Mouse (Mus musculus) inflammation-experienced regulatory T-cells, adult 6 months (primary cell): ENCODE data around the gene Gprin3. TPM values are rescaled to one million over a fixed set of nuclear protein-coding genes. Genes with fewer than 3 reads are reported as not detected.
"Not testable (repeated sequence)": the region's sequence is repeated elsewhere in the genome, so short reads cannot be mapped to it uniquely, and the experiment has no call there.

ENCODE experiments used
- ATAC-seq: one replicate; pipeline ENCODE4 v1.8.0; 2017
- polyA plus RNA-seq, 3 experiments: library from polyadenylated mRNA; unstranded; fragments of 100-300 nt; shearing (Covaris generic); gene quantifications; one replicate each; pipeline ENCODE4 v1.2.1; 2017

Gene Gprin3
- polyA plus RNA-seq, 3 experiments from 2014 or later = 13.9 to 30.8 (median 18.6) TPM

DNA sequence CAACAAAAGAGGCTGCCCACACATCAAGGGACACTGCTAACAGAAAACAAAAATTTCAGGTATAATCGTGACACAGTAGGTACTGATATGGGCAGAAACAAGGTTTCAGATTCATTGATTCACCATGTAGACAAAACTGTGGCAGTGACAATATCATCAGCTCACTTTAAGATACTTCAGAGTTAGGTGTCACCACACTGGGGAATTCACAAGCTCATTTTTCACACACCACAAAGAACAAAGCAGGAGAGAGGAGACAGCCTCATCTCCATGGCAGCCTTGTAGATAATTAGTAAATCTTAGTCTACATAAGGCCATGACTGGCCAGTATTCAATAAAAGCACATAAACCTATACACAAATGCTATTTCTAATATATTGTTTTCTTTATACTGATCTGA is 77.4 kb downstream of the Gprin3 start:
- peak; percentile 41 for ATAC-seq

DNA sequence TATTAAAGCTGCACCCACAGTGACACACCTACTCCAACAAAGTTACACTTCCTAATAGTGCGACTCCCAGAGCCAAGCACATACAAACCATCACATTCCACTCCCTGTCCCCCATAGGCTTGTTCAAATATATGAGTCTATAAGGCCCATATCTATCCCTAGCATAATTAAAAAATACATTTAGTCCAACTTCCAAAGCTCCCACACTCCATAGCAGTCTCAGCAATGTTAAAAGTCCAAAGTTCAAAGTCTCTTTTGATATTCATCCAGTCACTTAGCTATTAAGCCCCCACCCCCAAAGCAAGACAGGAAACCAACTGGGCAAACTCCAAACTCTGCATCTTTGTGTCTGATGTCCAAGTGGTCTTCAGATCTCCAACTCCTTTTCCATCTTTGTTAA is 84.9 kb downstream of the Gprin3 start:
- no peak for ATAC-seq

DNA sequence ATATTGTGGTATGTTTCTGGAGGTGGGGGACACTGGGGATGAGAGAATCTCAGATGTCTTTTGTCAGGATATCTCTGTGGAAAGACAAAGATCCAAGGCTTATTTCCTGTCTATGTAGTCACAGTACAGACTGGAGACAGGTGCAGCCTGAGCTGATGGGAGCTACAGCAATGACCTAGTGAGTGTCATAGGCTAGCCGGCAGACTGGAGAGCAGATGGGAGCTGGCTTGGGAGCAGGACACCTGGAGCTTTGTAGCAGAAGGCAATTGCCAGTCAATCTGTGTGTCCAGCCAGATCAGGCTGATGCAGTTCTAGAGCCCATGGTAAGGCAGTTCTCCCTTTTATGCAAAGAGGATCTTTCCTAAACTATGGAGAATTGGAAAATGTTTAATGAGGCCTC is 97.8 kb downstream of the Gprin3 start:
- ATAC-seq = no peak

DNA sequence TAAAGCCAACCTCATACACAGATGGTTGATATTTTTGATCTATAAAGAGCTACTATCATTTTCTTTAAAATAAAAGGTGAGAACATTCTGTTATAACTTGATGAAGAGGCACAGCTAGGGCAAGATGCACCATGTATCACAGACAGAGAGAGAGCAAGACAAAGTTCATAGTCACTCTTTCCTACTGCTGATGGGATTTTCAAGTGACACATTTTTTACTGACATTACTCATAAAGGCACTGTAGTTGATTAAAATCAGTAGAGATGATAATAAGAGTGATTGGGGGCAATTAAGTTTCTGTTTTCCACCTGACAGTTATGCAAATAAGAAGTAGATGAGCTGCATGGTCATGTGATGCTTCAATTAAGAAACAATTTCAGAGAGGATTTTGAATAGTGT is 110.2 kb downstream of the Gprin3 start:
- peak; percentile 69 for ATAC-seq

GRCm38 (mm10) chr6:59315090-59315489 is 111.0 kb downstream of the Gprin3 start:
- peak; percentile 11 for ATAC-seq

DNA sequence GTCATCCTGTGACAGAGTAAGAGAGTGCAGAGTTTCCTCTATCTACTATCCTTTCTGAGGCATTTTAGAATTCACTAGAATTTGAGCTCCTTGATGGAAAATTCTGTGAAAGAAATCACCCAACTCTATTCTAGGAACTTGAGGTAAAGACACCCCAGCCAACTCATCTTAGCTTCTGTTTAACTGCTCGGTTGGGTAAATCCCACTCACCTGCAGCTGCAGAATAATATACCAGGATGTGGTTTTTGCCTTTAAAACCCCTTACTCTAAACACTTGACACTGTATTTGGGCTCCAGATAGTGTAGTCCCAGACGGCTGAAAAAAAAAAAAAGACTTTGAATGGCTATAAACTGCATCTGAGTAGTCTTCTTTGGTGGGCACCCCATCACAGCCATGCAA is 112.9 kb downstream of the Gprin3 start:
- peak; percentile 57 for ATAC-seq

DNA sequence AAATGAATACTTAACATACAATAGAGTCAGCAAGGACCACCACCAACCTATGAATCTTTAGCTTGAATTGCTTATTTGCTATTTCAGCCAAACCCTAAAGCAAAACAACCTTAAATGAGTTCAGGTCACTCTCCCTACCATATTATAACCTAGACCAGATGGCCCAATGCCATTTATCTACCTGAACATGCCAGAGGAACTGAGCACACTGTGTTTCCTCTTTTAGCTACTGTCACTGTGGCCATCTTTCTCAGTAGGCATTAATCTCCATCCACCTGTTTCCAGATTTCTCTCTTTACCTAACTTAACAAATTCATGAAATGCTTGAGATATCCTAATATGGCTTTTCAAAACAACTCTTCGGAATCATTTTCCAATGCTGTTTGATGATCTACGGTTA is 114.9 kb downstream of the Gprin3 start:
- no peak for ATAC-seq

- not testable (repeated sequence) for ATAC-seq
Observed at GRCm38 (mm10) chr6:59304235-59304942, 121.7 kb downstream of the Gprin3 start.

- ATAC-seq = no peak
Observed at GRCm38 (mm10) chr6:59303031-59303430, 123.1 kb downstream of the Gprin3 start.

Other genes starting within 250 kb of the Gprin3 start
- gene Tigd2, start 217.4 kb downstream of the Gprin3 start, polyA plus RNA-seq = 10 to 100 TPM; 17.4 to 31.5 (median 30.5) TPM